Mouse (Mus musculus) mesoderm, embryonic 11.5 days (tissue): Measurements from ENCODE around the gene Zc3h7a.
"Not testable (repeated sequence)": the region's sequence is repeated elsewhere in the genome, so short reads cannot be mapped to it uniquely, and the experiment has no call there.

ENCODE experiments used
- DNase-seq: peaks from one replicate; pipeline ENCODE4 v3.0.0-alpha.2; 2012; ENCODE audit warnings: low read depth, low spot score

The Zc3h7a gene

GRCm38 (mm10) chr16:11176208-11176883 is at the start of gene Zc3h7a:
Gene Zc3h7a (minus strand): TSS chr16:11176393.
- peak; percentile 92 for DNase-seq

DNA sequence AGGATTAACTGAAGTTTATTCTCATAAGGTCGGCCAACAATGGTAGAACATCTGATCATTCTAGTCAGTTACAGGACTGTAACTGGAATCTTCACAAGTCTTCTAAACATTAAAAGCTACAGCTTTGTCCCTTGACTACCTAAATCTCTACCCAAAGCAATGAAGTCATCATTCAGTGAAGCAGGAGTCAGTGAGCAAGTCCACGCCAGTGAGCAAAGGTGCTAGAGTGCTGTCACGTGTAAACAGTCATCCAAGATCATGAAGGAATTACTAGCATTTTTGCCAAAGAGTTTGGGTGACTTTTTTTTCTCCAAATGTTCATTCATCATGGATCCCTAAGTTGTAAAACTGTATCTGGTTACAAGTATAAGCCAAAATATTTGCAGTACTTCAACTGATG is 41.6 kb upstream of the Zc3h7a start:
- DNase-seq, result no peak

GRCm38 (mm10) chr16:11203600-11204390 is 27.6 kb upstream of the Zc3h7a start:
- no peak for DNase-seq

- DNase-seq, result peak; percentile 97
These were observed 26.7 kb upstream of the Zc3h7a start, which contains the start of gene Rsl1d1 for GRCm38 (mm10) chr16:11202571-11203554. Gene Rsl1d1 (minus strand): TSS chr16:11203331.

DNA sequence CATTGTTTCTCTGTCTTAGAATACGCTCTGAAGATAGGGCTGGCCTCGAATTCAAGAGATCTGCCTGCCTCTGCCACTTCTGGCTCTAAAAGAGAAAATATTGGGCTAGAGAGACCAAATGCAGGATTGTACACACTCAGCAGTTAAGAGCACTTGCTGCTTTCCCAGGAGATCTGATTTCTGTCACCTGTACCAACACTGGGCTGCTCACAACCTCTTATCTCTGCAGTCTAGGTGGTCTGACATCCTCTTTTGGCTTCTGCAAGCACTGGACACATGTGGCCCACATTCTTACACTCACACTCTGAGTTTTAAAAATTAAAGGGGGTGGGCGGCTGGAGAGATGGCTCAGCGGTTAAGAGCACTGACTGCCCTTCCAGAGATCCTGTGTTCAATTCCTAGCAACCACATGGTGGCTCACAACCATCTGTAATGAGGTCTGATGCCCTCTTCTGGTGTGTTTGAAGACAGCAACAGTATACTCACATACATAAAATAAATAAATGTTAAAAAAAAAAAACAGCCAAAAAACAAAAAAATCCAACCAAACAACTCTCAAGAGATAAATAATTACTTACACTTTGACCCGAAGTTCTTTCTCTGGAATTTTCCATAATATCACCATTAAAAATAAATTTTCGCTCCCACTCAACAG is 25.7 kb upstream of the Zc3h7a start:
- no peak for DNase-seq

- DNase-seq, result no peak
These were observed 24.1 kb upstream of the Zc3h7a start for GRCm38 (mm10) chr16:11200247-11200646.

- peak; percentile 74 for DNase-seq
These were observed 22.3 kb upstream of the Zc3h7a start for GRCm38 (mm10) chr16:11198467-11198866.

- DNase-seq, result no peak
These were observed 20.9 kb upstream of the Zc3h7a start for GRCm38 (mm10) chr16:11197052-11197451.

- no peak for DNase-seq
These were observed 17.0 kb upstream of the Zc3h7a start for GRCm38 (mm10) chr16:11193231-11193630.

DNA sequence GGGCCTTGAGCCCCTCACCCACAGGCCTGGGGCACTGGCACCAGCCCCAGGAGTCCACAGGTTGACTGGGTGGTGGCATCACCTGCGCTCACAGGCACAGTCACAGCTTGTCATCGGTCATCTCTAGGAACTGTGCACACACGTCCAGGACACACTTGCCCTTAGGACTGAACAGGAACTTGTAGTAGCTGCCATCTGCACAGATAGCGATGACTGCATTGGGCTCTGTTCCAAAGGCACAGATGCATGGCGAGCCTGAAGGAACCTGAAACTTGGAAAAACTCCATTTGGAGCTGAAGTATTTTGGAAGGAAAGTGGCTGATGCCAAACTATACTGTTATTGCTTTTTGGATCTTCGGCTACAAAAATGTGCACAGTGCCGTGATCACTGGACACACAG is 14.0 kb upstream of the Zc3h7a start:
- no peak for DNase-seq

- DNase-seq, result no peak
These were observed 1.2 kb upstream of the Zc3h7a start for GRCm38 (mm10) chr16:11177404-11177803.

GRCm38 (mm10) chr16:11176884-11177244 is 671 bp upstream of the Zc3h7a start:
- DNase-seq, result no peak

GRCm38 (mm10) chr16:11175489-11176207 is 545 bp downstream of the Zc3h7a start:
- DNase-seq, result peak; percentile 77

- DNase-seq, result no peak
These were observed 1.1 kb downstream of the Zc3h7a start for GRCm38 (mm10) chr16:11175100-11175488.

DNA sequence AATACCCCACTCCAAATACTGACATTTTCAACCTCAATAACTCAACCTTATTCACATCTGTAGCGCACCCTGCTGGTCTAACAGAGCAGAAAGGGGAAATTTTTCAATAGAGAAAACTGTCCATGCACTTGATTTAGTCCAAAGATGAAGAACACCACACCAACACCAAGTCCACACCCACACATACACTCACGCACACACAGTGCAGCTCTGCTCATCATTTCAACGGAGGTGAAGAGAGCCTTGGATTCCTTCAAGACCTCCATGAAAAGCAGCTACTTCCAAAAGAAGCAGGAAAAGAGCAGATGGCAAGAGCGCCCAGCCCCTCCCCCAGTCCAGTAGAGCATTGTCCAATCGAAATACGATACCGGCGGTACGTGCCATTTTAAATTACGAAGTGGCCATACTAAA is 1.5 kb downstream of the Zc3h7a start:
- DNase-seq, result peak; percentile 71

GRCm38 (mm10) chr16:11171679-11172078 is 4.5 kb downstream of the Zc3h7a start:
- DNase-seq, result no peak

- no peak for DNase-seq
These were observed 9.8 kb downstream of the Zc3h7a start for GRCm38 (mm10) chr16:11166431-11166830.

- DNase-seq, result no peak
These were observed 11.4 kb downstream of the Zc3h7a start for GRCm38 (mm10) chr16:11164695-11165255.

- DNase-seq, result not testable (repeated sequence)
These were observed 18.5 kb downstream of the Zc3h7a start for GRCm38 (mm10) chr16:11157721-11158120.

DNA sequence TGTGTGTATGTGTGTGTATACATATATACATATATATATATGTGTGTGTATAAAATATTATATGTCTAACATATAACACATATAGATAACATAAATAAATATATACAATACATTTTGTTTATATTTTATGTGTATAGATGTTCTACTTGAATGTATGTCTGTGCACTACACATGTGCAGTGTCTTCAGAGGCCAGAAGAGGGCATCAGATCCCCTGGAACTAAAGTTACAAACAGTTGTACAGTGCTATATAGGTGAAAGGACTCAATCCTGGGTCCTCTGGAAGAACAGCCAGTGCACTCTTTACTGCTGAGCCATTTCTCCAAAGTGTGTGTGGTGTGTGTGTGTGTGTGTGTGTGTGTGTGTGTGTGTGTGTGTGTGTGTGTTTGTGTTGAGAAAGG is 21.7 kb downstream of the Zc3h7a start:
- no peak for DNase-seq
